Mouse (Mus musculus) CH12.LX (cell line): ENCODE measurements at regions not wholly inside any gene's neighbourhood (a gene's known extent, or its start where the extent isn't known, plus 50 kb on each side); places are given as distances from the start of the nearest gene placed in this dataset.

Experiments
- DNase-seq: peaks from one replicate; pipeline ENCODE4 v3.0.0-alpha.2; 2013; ENCODE audit errors: extremely low read depth
- H3K27ac ChIP-seq: 2 replicates; pipeline ENCODE4 v1.5.1; 2012; ENCODE audit warnings: low read depth, mild to moderate bottlenecking, control low read depth, moderate library complexity; ENCODE audit not compliant: insufficient read depth
- H3K27me3 ChIP-seq: replicated peaks from 2 replicates; pipeline ENCODE3; 2012; ENCODE audit warnings: inconsistent platforms
- H3K36me3 ChIP-seq, 2 experiments: replicated peaks in 1 of 2; 2 replicates each; pipeline versions ENCODE3 to v1.6.1; 2012; ENCODE audit warnings: inconsistent platforms in 1 of 2, low read length in 1 of 2, mild to moderate bottlenecking in 1 of 2, mixed read lengths in 1 of 2, moderate library complexity in 1 of 2; ENCODE audit not compliant: control insufficient read depth in 1 of 2, insufficient read depth in 1 of 2
- H3K4me1 ChIP-seq, 2 experiments: 2 replicates each; pipeline ENCODE4 v1.6.1; 2012; ENCODE audit warnings: inconsistent platforms in 1 of 2, moderate library complexity in 1 of 2; ENCODE audit not compliant: insufficient read depth in 2 of 2, control insufficient read depth in 1 of 2
- H3K4me2 ChIP-seq: 2 replicates; pipeline ENCODE4 v1.6.1; 2012; ENCODE audit warnings: low read depth, mild to moderate bottlenecking, control low read depth; ENCODE audit not compliant: poor library complexity, insufficient read depth, severe bottlenecking
- H3K4me3 ChIP-seq, 3 experiments: fragments of 150-350 bp in 1 of 3; sonication (generic) in 1 of 3; replicated peaks in 1 of 3; 2 replicates each; pipeline versions ENCODE3 to v1.5.1; 2011 to 2012; ENCODE audit warnings: low read depth in 2 of 3, low read length in 2 of 3, mild to moderate bottlenecking in 2 of 3, moderate library complexity in 2 of 3, control low read depth in 1 of 3, improper control_type of control experiment in 1 of 3, inconsistent platforms in 1 of 3, mixed read lengths in 1 of 3; ENCODE audit not compliant: poor library complexity in 1 of 3
- H3K79me2 ChIP-seq: replicated peaks from 2 replicates; pipeline ENCODE4 v1.6.1; 2012; ENCODE audit warnings: mild to moderate bottlenecking, moderate library complexity; ENCODE audit not compliant: control insufficient read depth, poor library complexity, insufficient read depth, severe bottlenecking; ENCODE audit errors: extremely low read depth
- H3K9ac ChIP-seq: 2 replicates; pipeline ENCODE4 v1.6.1; 2012; ENCODE audit warnings: low read depth, mild to moderate bottlenecking, control low read depth, moderate library complexity; ENCODE audit not compliant: insufficient read depth
- H3K9me3 ChIP-seq: replicated peaks from 2 replicates; pipeline ENCODE3; 2012; ENCODE audit warnings: low read length, inconsistent platforms, mixed read lengths
- ELF1 ChIP-seq: IDR thresholded peaks from 2 replicates; pipeline ENCODE4 v1.6.1; 2014; ENCODE audit warnings: low read depth, mild to moderate bottlenecking, inconsistent platforms, low read length, improper control_type of control experiment
- EP300 ChIP-seq: IDR thresholded peaks from 2 replicates; pipeline ENCODE4 v1.6.1; 2011; ENCODE audit warnings: low read length, improper control_type of control experiment
- GABPA ChIP-seq: IDR thresholded peaks from 2 replicates; pipeline ENCODE4 v1.6.1; 2012; ENCODE audit warnings: low read depth, low read length, improper control_type of control experiment, inconsistent platforms; ENCODE audit not compliant: insufficient replicate concordance
- JUND ChIP-seq: conservative IDR thresholded peaks from 2 replicates; pipeline ENCODE4 v1.6.1; 2011; ENCODE audit warnings: low read depth, low read length, improper control_type of control experiment
- KAT2A ChIP-seq: IDR thresholded peaks from 2 replicates; pipeline ENCODE4 v1.6.1; 2012; ENCODE audit warnings: low read length, improper control_type of control experiment, inconsistent platforms; ENCODE audit not compliant: insufficient replicate concordance
- MAX ChIP-seq: IDR thresholded peaks from 2 replicates; pipeline ENCODE4 v1.6.1; 2011; ENCODE audit warnings: low read length, improper control_type of control experiment
- MEF2A ChIP-seq: IDR thresholded peaks from 2 replicates; pipeline ENCODE4 v1.6.1; 2014; ENCODE audit warnings: low read depth, mild to moderate bottlenecking, inconsistent platforms, low read length, improper control_type of control experiment, borderline replicate concordance
- MXI1 ChIP-seq: IDR thresholded peaks from 2 replicates; pipeline ENCODE4 v1.6.1; 2011; ENCODE audit warnings: mild to moderate bottlenecking, low read depth, low read length, improper control_type of control experiment
- NRF1 ChIP-seq: IDR thresholded peaks from 2 replicates; pipeline ENCODE4 v1.6.1; 2014; ENCODE audit warnings: low read depth, mild to moderate bottlenecking, inconsistent platforms, low read length, improper control_type of control experiment, moderate library complexity
- PAX5 ChIP-seq: IDR thresholded peaks from 2 replicates; pipeline ENCODE4 v1.6.1; 2012; ENCODE audit warnings: low read length, inconsistent platforms, mixed read lengths
- POLR2A ChIP-seq: IDR thresholded peaks from 2 replicates; pipeline ENCODE4 v1.6.1; 2011; ENCODE audit warnings: low read depth, mild to moderate bottlenecking, improper control_type of control experiment, low read length
- RAD21 ChIP-seq: IDR thresholded peaks from 2 replicates; pipeline ENCODE4 v1.6.1; 2011; ENCODE audit warnings: low read depth, mild to moderate bottlenecking, low read length, improper control_type of control experiment, moderate library complexity
- RCOR1 ChIP-seq: conservative IDR thresholded peaks from 2 replicates; pipeline ENCODE4 v1.6.1; 2012; ENCODE audit warnings: low read depth, mild to moderate bottlenecking, inconsistent platforms, low read length, improper control_type of control experiment
- SMC3 ChIP-seq: IDR thresholded peaks from 2 replicates; pipeline ENCODE4 v1.6.1; 2011; ENCODE audit warnings: low read depth, low read length, improper control_type of control experiment
- USF1 ChIP-seq: IDR thresholded peaks from 2 replicates; pipeline ENCODE4 v1.6.1; 2014; ENCODE audit warnings: low read depth, mild to moderate bottlenecking, inconsistent platforms, low read length, improper control_type of control experiment
- USF2 ChIP-seq: conservative IDR thresholded peaks from 2 replicates; pipeline ENCODE4 v1.6.1; 2011; ENCODE audit warnings: low read depth, low read length, improper control_type of control experiment
- ZKSCAN1 ChIP-seq: IDR thresholded peaks from 2 replicates; pipeline ENCODE4 v1.6.1; 2012; ENCODE audit warnings: low read depth, inconsistent platforms, low read length, improper control_type of control experiment, borderline replicate concordance
- dilution Hi-C: fragments of 300-500 bp; cut with MboI; formaldehyde crosslinking; loops from 2 replicates; pipeline ENCODE4 v1.14.3; 2020; ENCODE audit warnings: low sequenced_read_pairs; ENCODE audit not compliant: extremely low pct_unique_long_range_greater_than_20kb, extremely low pct_ligation_motif_present
- in situ Hi-C: fragments of 300-500 bp; cut with MboI; formaldehyde crosslinking; loops from 3 replicates; pipeline ENCODE4 v1.14.3; 2019; ENCODE audit warnings: low sequenced_read_pairs, low pct_ligation_motif_present, low pct_unique_long_range_greater_than_20kb, mixed read lengths

DNA sequence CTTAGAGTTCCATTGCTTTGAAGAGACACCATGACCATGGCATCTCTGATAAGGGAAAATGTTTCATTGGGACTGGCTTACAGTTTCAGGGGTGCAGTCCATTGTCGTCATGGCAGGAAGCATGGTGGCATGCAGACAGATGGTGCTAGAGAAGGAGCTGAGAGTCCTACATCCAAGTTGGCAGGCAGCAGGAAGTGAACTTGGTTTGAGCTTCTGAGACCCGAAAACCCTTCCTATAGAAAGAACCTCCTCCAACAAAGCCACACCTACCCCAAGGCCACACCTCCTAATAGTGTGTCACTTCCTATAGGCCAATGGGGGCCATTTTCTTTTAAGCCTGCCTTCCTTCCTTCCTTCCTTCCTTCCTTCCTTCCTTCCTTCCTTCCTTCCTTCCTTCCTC is 107.1 kb upstream of the Serp2 start:
- no peak for TF ChIP-seq JUND
- TF ChIP-seq POLR2A, result no peak
- TF ChIP-seq ZKSCAN1, result no peak
- no peak for TF ChIP-seq MEF2A
- no peak for TF ChIP-seq MXI1
- TF ChIP-seq USF2, result no peak
- TF ChIP-seq GABPA, result no peak
- TF ChIP-seq USF1, result no peak
- TF ChIP-seq, all 38 proteins: peak for 0
- dilution Hi-C loops, result no loop called here
- in situ Hi-C loops, result no loop called here
- no peak overlapping the region for H3K4me2 ChIP-seq
- H3K4me3 ChIP-seq, result no peak overlapping the region
- H3K4me1 ChIP-seq, result peaks cover 0 to 4% of the 10 kb centered on the region in 2 experiments; a peak in 1 of 4 replicates
- no peaks in the 10 kb centered on the region for H3K36me3 ChIP-seq
- H3K27ac ChIP-seq, result no peak overlapping the region
- H3K9ac ChIP-seq, result no peak overlapping the region
- H3K79me2 ChIP-seq, result no peaks in the 10 kb centered on the region
- DNase-seq, result no peak
- no peaks in the 10 kb centered on the region for H3K27me3 ChIP-seq
- no peaks in the 10 kb centered on the region for H3K9me3 ChIP-seq

DNA sequence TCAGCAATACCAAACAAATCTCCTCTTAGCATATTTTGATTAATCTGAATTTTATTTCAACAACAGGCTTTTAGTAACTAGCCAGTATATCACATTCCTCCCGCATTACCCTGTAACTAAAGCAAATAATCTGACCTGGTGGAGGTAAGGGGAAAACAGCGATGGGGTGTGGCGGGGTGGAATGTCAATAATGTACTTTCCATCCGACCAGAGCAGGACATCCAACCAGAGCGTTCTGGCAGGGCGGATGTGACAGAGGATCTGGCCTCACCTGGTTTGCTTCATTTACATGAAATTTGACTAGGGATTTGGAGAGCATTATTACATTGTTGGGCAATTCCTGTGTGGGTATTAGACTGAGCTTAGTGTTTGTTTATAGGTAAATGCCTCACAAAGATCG is 106.2 kb upstream of the Serp2 start:
- no peak overlapping the region for H3K4me3 ChIP-seq
- no peaks in the 10 kb centered on the region for H3K27me3 ChIP-seq
- no peaks in the 10 kb centered on the region for H3K9me3 ChIP-seq
- H3K4me1 ChIP-seq, result peaks cover 3 to 11% of the 10 kb centered on the region in 2 experiments; a peak in 1 of 4 replicates
- H3K36me3 ChIP-seq, result no peaks in the 10 kb centered on the region
- dilution Hi-C loops (no loop called here), in situ Hi-C loops (no loop called here)
- DNase-seq, result no peak
- TF ChIP-seq RAD21, result no peak
- no peak for TF ChIP-seq KAT2A
- no peak for TF ChIP-seq SMC3
- TF ChIP-seq MAX, result no peak
- TF ChIP-seq RCOR1, result no peak
- no peak for TF ChIP-seq MEF2A
- no peak overlapping the region for H3K9ac ChIP-seq
- H3K79me2 ChIP-seq, result no peaks in the 10 kb centered on the region
- H3K27ac ChIP-seq, result no peak overlapping the region
- no peak overlapping the region for H3K4me2 ChIP-seq

DNA sequence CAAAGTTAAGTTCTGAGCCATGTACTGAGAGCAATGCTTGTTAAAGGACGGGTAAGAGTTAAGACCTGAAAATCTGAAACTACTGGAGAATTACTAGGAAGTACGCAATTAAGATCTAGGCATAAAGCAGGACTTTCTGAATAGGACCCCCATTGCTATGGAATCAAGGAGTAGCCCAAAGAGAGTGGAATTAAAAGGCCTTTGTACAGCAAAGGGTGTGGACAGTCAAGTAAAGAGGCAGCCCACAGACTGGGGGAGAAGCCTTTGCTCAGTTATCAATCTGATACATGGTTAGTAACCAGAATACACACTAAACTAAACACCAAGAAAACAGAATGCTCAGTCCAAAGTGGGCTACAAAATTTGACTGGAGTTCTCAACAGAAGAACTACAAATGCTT is 104.2 kb upstream of the Serp2 start:
- in situ Hi-C loops, result no loop called here
- H3K4me2 ChIP-seq, result no peak overlapping the region
- no peak for TF ChIP-seq ZKSCAN1
- TF ChIP-seq JUND, result no peak
- no peak for TF ChIP-seq MXI1
- TF ChIP-seq ELF1, result no peak
- no peak for TF ChIP-seq EP300
- no peak for TF ChIP-seq PAX5
- TF ChIP-seq NRF1, result no peak
- TF ChIP-seq, all 38 proteins: peak for 0
- Histone ChIP-seq H3K79me2 (no peaks in the 10 kb centered on the region), H3K4me3 (no peak overlapping the region), H3K27me3 (no peaks in the 10 kb centered on the region), H3K9ac (no peak overlapping the region), H3K4me1 (peaks cover 3 to 12% of the 10 kb centered on the region in 2 experiments; a peak in 1 of 4 replicates), H3K36me3 (no peaks in the 10 kb centered on the region), H3K27ac (no peak overlapping the region), H3K9me3 (no peaks in the 10 kb centered on the region)
- dilution Hi-C loops, result no loop called here
- no peak for DNase-seq
